Mouse (Mus musculus): ENCODE measurements at regions not wholly inside any gene's neighbourhood (a gene's known extent, or its start where the extent isn't known, plus 50 kb on each side); places are given as distances from the start of the nearest gene placed in this dataset.

DNA sequence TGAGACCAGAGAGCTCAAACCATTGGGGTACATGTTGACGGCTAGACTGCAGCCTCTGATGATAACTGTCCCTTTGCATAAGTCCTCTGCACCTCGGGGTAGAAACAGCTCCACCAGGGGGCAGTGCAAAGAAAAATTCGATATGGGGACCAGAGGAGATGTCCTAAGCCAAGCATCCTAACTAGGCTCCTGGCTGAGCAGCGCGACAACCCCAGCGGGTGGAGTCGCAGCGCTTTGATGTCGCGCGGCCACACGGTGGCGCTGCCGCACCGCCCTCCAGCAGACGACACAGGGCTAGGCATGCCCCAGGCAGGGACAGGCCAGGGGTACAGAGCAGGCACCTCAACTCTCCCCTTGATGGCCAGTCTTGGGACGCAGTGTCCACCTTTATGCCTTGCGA, 163.8 kb downstream of the Ttc8 start:
- TF ChIP-seq CTCF (IDR thresholded peaks at IDR 0.05; ENCODE audit: extremely low read depth, insufficient read length, insufficient replicate concordance, low read depth, low read length) (peak; percentile 88), POLR2A (IDR thresholded peaks at IDR 0.05; ENCODE audit: low read depth, low read length) (no peak)
